Mouse (Mus musculus) liver (tissue): ENCODE measurements around the gene Snx32.
"Not testable (repeated sequence)": the region's sequence is repeated elsewhere in the genome, so short reads cannot be mapped to it uniquely, and the experiment has no call there.

Source experiments
- DNase-seq: peaks from one replicate; pipeline ENCODE4 v3.0.0-alpha.2; 2020; ENCODE audit warnings: mixed read lengths

Snx32 gene

GRCm38 (mm10) chr19:5511074-5511632 is 815 bp upstream of the Snx32 start:
- DNase-seq: peak; percentile 32

GRCm38 (mm10) chr19:5503687-5504086 is 6.7 kb downstream of the Snx32 start, which contains the start of gene 1700020D05Rik:
Gene 1700020D05Rik, minus strand, starts transcription at chr19:5503787.
- DNase-seq: no peak

GRCm38 (mm10) chr19:5500330-5500875 is 9.9 kb downstream of the Snx32 start:
- no peak for DNase-seq

- no peak for DNase-seq
Measured at GRCm38 (mm10) chr19:5496052-5496370, 14.3 kb downstream of the Snx32 start.

- DNase-seq: no peak
Measured at GRCm38 (mm10) chr19:5495353-5496051, 14.8 kb downstream of the Snx32 start.

- DNase-seq: no peak
Measured at GRCm38 (mm10) chr19:5494314-5494713, 16.0 kb downstream of the Snx32 start.

GRCm38 (mm10) chr19:5493301-5493721 is 17.0 kb downstream of the Snx32 start:
- DNase-seq: not testable (repeated sequence)

- DNase-seq: no peak
Measured at GRCm38 (mm10) chr19:5492641-5493040, 17.7 kb downstream of the Snx32 start.

GRCm38 (mm10) chr19:5490898-5491708 is 19.2 kb downstream of the Snx32 start:
- DNase-seq: peak; percentile 84

GRCm38 (mm10) chr19:5490313-5490897 is 19.9 kb downstream of the Snx32 start, which contains the start of gene Cfl1:
Gene Cfl1, plus strand, starts transcription at chr19:5490455.
- DNase-seq: peak; percentile 96

GRCm38 (mm10) chr19:5489721-5490120 is 20.6 kb downstream of the Snx32 start:
- DNase-seq: not testable (repeated sequence)

GRCm38 (mm10) chr19:5488878-5489571 is 21.3 kb downstream of the Snx32 start:
- peak; percentile 99 for DNase-seq

GRCm38 (mm10) chr19:5487768-5488550 is 22.4 kb downstream of the Snx32 start, which contains the start of gene Mus81:
Gene Mus81, minus strand, starts transcription at chr19:5488402.
- DNase-seq: peak; percentile 96

GRCm38 (mm10) chr19:5486771-5487170 is 23.6 kb downstream of the Snx32 start:
- no peak for DNase-seq

- no peak for DNase-seq
Measured at GRCm38 (mm10) chr19:5486286-5486685, 24.1 kb downstream of the Snx32 start.

GRCm38 (mm10) chr19:5485821-5486220 is 24.5 kb downstream of the Snx32 start:
- DNase-seq: no peak

GRCm38 (mm10) chr19:5485371-5485770 is 25.0 kb downstream of the Snx32 start:
- DNase-seq: no peak

GRCm38 (mm10) chr19:5484496-5484895 is 25.8 kb downstream of the Snx32 start:
- DNase-seq: no peak

GRCm38 (mm10) chr19:5483386-5484359 is 26.7 kb downstream of the Snx32 start:
- no peak for DNase-seq

- DNase-seq: no peak
Measured at GRCm38 (mm10) chr19:5481398-5481797, 28.9 kb downstream of the Snx32 start.
